Mouse (Mus musculus): ENCODE data around the gene Gimap4. TPM values are rescaled to one million over a fixed set of nuclear protein-coding genes. Genes with fewer than 3 reads are reported as not detected.

Gene Gimap4
- total RNA-seq, 1 experiment, result 0.67 TPM

GRCm38 (mm10) chr6:48685694-48686665, 1.6 kb downstream of the Gimap4 start:
- H3K4me3 ChIP-seq (ENCODE audit: insufficient read depth in 1 of 2, low read depth in 1 of 2, low read length in 2 of 2, poor library complexity in 1 of 2, severe bottlenecking in 1 of 2), result no peak overlapping the region
- no peaks in the 10 kb centered on the region for H3K9me3 ChIP-seq (ENCODE audit: control insufficient read depth, insufficient read depth, low read depth, low read length)
- H3K9ac ChIP-seq (ENCODE audit: insufficient read depth, low read depth, low read length, poor library complexity, severe bottlenecking), result no peak overlapping the region; the same call in 1 of the 2 replicates
- DNase-seq (ENCODE audit: low read depth, low spot score), result no peak
- H3K4me1 ChIP-seq (ENCODE audit: control insufficient read depth in 2 of 2, insufficient read depth in 2 of 2, low read length in 2 of 2, poor library complexity in 1 of 2), result no peaks in the 10 kb centered on the region
- in situ Hi-C loops (cut with MboI; ENCODE audit: low sequenced_read_pairs in 2 of 2, unreplicated experiment in 2 of 2), result no loop called here
- TF ChIP-seq ZC3H11A (IDR thresholded peaks at IDR 0.05; ENCODE audit: borderline replicate concordance, low read depth, low read length) (no peak), CHD2 (IDR thresholded peaks at IDR 0.05; ENCODE audit: low read depth, low read length) (no peak), MAFK (IDR thresholded peaks at IDR 0.05; ENCODE audit: insufficient read depth, low read depth, low read length) (no peak)
- no peaks in the 10 kb centered on the region for H3K36me3 ChIP-seq (ENCODE audit: control insufficient read depth, insufficient read depth, low read length, poor library complexity, severe bottlenecking)
- H3K27ac ChIP-seq (ENCODE audit: insufficient read depth, low read depth, low read length, poor library complexity, severe bottlenecking), result no peak overlapping the region

GRCm38 (mm10) chr6:48687077-48687476, 2.7 kb downstream of the Gimap4 start:
- in situ Hi-C loops (cut with MboI; ENCODE audit: low sequenced_read_pairs in 2 of 2, unreplicated experiment in 2 of 2), result no loop called here
- Histone ChIP-seq H3K27ac (ENCODE audit: insufficient read depth, low read depth, low read length, poor library complexity, severe bottlenecking) (no peak overlapping the region), H3K4me3 (ENCODE audit: insufficient read depth in 1 of 2, low read depth in 1 of 2, low read length in 2 of 2, poor library complexity in 1 of 2, severe bottlenecking in 1 of 2) (no peak overlapping the region), H3K36me3 (ENCODE audit: control insufficient read depth, insufficient read depth, low read length, poor library complexity, severe bottlenecking) (no peaks in the 10 kb centered on the region), H3K4me1 (ENCODE audit: control insufficient read depth in 2 of 2, insufficient read depth in 2 of 2, low read length in 2 of 2, poor library complexity in 1 of 2) (no peaks in the 10 kb centered on the region), H3K9ac (ENCODE audit: insufficient read depth, low read depth, low read length, poor library complexity, severe bottlenecking) (no peak overlapping the region), H3K9me3 (ENCODE audit: control insufficient read depth, insufficient read depth, low read depth, low read length) (no peaks in the 10 kb centered on the region)
- no peak for TF ChIP-seq HCFC1 (IDR thresholded peaks at IDR 0.05; ENCODE audit: borderline replicate concordance, insufficient read depth, low read length)
- TF ChIP-seq ZNF384 (IDR thresholded peaks at IDR 0.05; ENCODE audit: low read depth, low read length), result no peak
- TF ChIP-seq MAFK (IDR thresholded peaks at IDR 0.05; ENCODE audit: insufficient read depth, low read depth, low read length), result no peak
- no peak for TF ChIP-seq ZC3H11A (IDR thresholded peaks at IDR 0.05; ENCODE audit: borderline replicate concordance, low read depth, low read length)
- no peak for TF ChIP-seq CHD2 (IDR thresholded peaks at IDR 0.05; ENCODE audit: low read depth, low read length)
- DNase-seq (ENCODE audit: low read depth, low spot score), result no peak

DNA sequence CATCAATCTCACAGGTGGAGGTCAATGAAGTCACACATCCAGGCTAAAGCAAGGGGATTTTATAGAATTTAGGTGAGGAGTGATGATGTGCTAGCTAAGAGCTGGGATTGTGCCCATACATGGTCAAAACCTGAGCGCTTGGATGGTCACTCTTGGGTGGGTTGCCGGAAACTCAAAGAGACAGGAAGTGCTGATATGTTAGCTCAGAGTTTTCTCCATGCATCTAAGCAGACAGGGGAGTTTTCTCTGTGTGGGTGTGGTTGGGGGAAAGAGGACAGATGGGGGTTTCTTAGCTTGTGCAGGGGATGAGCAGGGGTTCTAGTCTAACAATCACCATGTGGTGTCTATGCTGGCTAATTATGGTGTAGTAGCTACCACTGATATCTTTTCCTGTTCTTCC, 5.0 kb downstream of the Gimap4 start:
- TF ChIP-seq MAFK (IDR thresholded peaks at IDR 0.05; ENCODE audit: insufficient read depth, low read depth, low read length) (no peak), CHD2 (IDR thresholded peaks at IDR 0.05; ENCODE audit: low read depth, low read length) (no peak), ZNF384 (IDR thresholded peaks at IDR 0.05; ENCODE audit: low read depth, low read length) (no peak), HCFC1 (IDR thresholded peaks at IDR 0.05; ENCODE audit: borderline replicate concordance, insufficient read depth, low read length) (no peak), ZC3H11A (IDR thresholded peaks at IDR 0.05; ENCODE audit: borderline replicate concordance, low read depth, low read length) (no peak)
- no peak for DNase-seq (ENCODE audit: low read depth, low spot score)
- Histone ChIP-seq H3K9me3 (ENCODE audit: control insufficient read depth, insufficient read depth, low read depth, low read length) (no peaks in the 10 kb centered on the region), H3K4me1 (ENCODE audit: control insufficient read depth in 2 of 2, insufficient read depth in 2 of 2, low read length in 2 of 2, poor library complexity in 1 of 2) (no peaks in the 10 kb centered on the region), H3K36me3 (ENCODE audit: control insufficient read depth, insufficient read depth, low read length, poor library complexity, severe bottlenecking) (no peaks in the 10 kb centered on the region), H3K9ac (ENCODE audit: insufficient read depth, low read depth, low read length, poor library complexity, severe bottlenecking) (no peak overlapping the region), H3K4me3 (ENCODE audit: insufficient read depth in 1 of 2, low read depth in 1 of 2, low read length in 2 of 2, poor library complexity in 1 of 2, severe bottlenecking in 1 of 2) (no peak overlapping the region), H3K27ac (ENCODE audit: insufficient read depth, low read depth, low read length, poor library complexity, severe bottlenecking) (no peak overlapping the region)
- in situ Hi-C loops (cut with MboI; ENCODE audit: low sequenced_read_pairs in 2 of 2, unreplicated experiment in 2 of 2), result no loop called here

DNA sequence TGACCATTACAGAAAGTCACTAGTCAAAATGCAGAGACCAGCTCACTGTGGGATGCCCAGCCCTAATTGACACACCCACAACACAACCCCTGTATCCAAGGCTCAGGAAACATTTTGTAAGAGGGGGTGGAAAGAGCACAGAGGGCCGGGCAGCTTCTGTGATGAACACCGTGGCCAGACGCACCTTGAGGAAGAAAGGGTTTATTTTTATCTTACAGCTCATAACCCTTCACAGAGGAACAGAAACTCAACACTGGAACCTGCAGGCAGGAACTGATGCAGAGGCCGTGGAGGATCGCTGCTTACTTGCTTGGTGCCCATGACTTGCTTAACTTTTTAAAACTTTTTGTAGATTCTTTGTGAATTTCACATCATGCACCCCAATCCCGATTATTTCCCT, 8.6 kb downstream of the Gimap4 start:
- Histone ChIP-seq H3K9ac (ENCODE audit: insufficient read depth, low read depth, low read length, poor library complexity, severe bottlenecking) (no peak overlapping the region), H3K36me3 (ENCODE audit: control insufficient read depth, insufficient read depth, low read length, poor library complexity, severe bottlenecking) (no peaks in the 10 kb centered on the region), H3K27ac (ENCODE audit: insufficient read depth, low read depth, low read length, poor library complexity, severe bottlenecking) (no peak overlapping the region), H3K4me1 (ENCODE audit: control insufficient read depth in 2 of 2, insufficient read depth in 2 of 2, low read length in 2 of 2, poor library complexity in 1 of 2) (no peaks in the 10 kb centered on the region), H3K4me3 (ENCODE audit: insufficient read depth in 1 of 2, low read depth in 1 of 2, low read length in 2 of 2, poor library complexity in 1 of 2, severe bottlenecking in 1 of 2) (no peak overlapping the region), H3K9me3 (ENCODE audit: control insufficient read depth, insufficient read depth, low read depth, low read length) (no peaks in the 10 kb centered on the region)
- no peak for TF ChIP-seq ZNF384 (IDR thresholded peaks at IDR 0.05; ENCODE audit: low read depth, low read length)
- TF ChIP-seq CHD2 (IDR thresholded peaks at IDR 0.05; ENCODE audit: low read depth, low read length), result no peak
- TF ChIP-seq HCFC1 (IDR thresholded peaks at IDR 0.05; ENCODE audit: borderline replicate concordance, insufficient read depth, low read length), result no peak
- no peak for TF ChIP-seq ZC3H11A (IDR thresholded peaks at IDR 0.05; ENCODE audit: borderline replicate concordance, low read depth, low read length)
- no peak for TF ChIP-seq MAFK (IDR thresholded peaks at IDR 0.05; ENCODE audit: insufficient read depth, low read depth, low read length)
- in situ Hi-C loops (cut with MboI; ENCODE audit: low sequenced_read_pairs in 2 of 2, unreplicated experiment in 2 of 2), result no loop called here
- DNase-seq (ENCODE audit: low read depth, low spot score), result no peak

Measured in ES-E14 (cell line).